Mouse (Mus musculus) c-Kit-positive CD71-negative TER-119-negative erythroid progenitor cells, embryonic 14.5 days (primary cell): ENCODE results near the gene Dhx58.
"Not testable (repeated sequence)": the region's sequence is repeated elsewhere in the genome, so short reads cannot be mapped to it uniquely, and the experiment has no call there.

Experiments used
- DNase-seq: peaks from one replicate; pipeline ENCODE4 v3.0.0-alpha.2; 2013; ENCODE audit warnings: low read depth

Gene Dhx58

GRCm38 (mm10) chr11:100700710-100701109, 3.4 kb downstream of the Dhx58 start:
- no peak for DNase-seq

DNA sequence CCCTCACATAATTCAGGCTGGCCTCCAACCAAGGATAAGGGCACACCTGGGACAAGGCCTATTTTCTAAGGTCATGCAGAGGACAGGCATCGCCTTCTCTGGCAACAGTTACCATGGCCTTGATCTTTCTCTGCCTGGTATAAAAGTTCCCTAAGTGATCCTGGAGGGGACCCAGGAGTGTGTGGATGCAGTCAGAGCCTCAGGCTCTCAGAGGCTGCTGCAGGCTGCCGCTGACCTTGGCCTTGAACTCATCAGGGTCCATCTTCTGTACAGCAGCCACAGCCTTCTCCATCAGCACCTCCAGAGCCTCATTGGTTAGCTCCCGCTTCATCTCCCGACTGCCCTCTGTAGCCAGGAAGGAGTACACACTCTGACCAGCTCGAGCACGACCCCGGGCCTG, 6.2 kb downstream of the Dhx58 start:
- no peak for DNase-seq

DNA sequence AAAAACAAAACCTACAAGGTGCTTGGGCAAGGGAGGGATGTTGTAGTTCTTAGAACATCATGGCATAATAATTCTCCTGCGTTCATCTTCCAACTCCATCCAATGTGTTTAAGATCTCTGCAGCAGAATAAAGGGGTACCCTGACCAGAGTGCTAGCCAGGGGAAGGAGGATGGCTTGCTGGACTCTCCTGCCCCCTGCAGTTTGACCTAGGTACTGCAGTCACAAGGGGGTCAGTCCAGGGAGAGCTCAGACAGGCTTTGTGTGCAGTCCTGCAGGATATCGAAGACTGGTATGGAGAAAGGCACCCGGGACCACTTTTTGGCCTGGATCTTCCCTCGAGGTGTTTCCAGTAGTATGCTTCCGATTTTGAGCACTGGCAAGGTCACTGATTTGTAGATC, 9.1 kb downstream of the Dhx58 start:
- DNase-seq = peak; percentile 56

- DNase-seq = no peak
Observed at GRCm38 (mm10) chr11:100693154-100693553, 10.9 kb downstream of the Dhx58 start.

DNA sequence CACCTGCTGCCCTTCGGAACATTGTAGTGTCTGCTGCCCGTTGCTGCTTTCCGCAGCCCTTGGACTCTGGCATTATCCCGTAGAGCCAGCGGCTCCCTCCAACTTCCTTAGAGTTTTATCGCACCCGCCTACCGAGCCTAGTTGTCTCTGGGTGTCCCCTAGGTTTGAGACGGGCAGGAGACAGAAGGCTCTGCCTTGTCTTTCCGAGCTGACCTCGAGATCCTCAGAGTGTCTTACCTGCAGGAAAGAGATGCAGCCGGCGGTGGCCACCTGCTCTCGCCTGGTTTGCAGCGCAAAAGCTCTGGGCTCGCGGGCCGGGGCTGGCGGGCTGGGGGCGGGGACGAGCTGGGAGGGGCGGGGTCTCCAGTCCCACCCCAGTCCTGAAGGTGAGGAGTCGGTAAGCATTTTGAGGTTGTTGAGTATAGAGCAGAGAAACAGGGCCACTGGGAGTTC, 11.9 kb downstream of the Dhx58 start, which contains the start of gene Zfp385c:
TSS of gene Zfp385c (minus strand) at position 292 of the 453 bp plus-strand sequence.
- DNase-seq = no peak

- no peak for DNase-seq
Observed at GRCm38 (mm10) chr11:100690389-100690788, 13.7 kb downstream of the Dhx58 start.

DNA sequence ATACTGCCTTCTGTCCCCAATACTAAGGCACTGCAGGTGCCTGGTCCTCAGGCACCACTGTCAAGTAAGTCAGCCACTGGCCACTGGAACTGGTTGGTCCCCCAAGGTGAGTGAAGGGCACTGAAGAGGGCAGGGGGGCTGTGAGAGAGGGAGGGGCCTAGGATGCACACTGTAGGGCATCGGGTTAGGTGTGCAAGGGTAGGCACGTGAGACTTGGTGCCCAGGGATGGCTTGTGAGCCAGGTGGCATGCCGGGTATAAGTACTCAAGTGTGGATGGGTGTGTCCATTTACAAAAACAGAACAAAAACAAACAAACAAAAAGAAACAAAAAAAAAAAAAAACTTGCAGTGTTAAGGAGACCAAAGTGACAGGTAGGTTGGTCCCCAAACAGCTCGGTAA, 15.6 kb downstream of the Dhx58 start:
- DNase-seq = no peak

DNA sequence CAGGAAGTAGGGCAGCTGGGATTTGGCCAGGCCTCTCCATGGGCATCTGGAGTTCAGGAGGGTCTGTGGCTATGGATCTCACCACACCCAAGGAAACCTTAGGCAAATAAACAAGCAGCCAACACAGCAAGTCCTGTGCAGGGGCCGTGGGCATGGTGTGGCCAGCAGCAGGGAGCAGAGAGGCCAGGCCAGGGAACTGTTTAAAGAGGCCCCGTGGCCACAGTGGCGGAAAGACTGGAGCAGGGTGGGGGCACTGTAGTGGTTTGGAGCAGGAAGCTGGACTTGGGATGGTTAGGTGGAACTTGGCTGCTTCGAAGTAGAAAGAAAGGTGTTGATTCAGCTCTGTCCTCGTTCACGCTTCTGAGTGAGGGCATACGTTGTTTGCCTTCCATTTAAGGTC, 16.8 kb downstream of the Dhx58 start:
- no peak for DNase-seq

GRCm38 (mm10) chr11:100685371-100685770, 18.7 kb downstream of the Dhx58 start:
- DNase-seq = no peak

DNA sequence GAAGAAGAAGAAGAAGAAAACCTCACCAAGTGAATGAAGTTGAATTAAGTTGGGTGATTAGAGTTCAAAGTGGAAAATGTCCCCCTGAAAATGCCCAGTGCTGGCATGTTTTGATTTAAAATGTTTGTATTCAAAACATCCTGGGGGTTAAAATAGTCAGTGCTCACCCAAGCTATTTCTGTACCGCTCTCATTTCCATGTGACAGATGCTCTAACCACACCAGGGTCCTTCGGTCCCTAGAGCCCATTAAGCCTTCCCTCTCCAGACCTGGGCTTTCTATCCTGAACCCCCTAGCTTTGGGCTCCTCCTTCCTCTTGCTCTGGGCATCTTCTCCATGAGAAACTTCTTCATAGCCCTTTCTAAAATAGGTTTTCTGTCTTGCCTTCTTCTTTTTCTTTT, 20.0 kb downstream of the Dhx58 start:
- no peak for DNase-seq

DNA sequence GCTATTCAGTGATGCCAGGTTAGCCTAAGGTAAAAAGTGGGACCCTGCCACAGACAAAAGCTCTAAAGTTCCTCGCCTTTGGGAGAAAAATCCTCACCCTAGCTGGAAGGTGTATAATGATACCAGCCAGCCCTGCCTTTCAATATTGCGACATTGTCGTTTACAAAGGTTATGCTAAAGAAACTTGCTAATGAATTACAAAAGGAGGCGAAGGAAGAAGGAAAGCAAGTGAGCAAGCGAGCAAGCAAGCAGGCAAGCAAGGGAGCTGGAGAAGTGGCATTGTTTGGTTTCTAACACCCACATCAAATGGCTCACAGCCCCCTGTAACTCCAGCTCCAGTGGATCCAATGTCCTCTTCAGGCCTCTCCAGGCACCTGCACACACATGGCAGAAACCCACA, 21.5 kb downstream of the Dhx58 start:
- no peak for DNase-seq

DNA sequence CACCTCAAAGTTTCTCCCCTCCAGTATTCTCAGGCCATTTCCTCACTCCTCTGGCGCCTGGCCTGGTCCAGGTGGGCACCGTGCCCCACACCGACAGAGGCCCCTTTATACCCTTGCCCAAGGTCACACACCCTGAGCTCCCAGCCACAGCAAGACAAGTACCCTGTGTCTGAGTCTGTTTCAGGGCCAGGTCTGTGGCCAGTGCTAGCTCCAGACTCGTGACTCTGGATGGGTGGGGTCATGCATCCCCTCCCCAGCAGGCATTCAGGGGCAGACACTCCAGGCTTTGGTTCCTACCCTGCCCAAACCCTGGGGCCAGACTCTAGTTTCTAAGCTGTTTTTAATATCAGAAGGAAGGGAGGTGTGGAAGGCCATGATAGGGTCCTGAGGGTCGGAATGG, 22.2 kb downstream of the Dhx58 start:
- DNase-seq = no peak

DNA sequence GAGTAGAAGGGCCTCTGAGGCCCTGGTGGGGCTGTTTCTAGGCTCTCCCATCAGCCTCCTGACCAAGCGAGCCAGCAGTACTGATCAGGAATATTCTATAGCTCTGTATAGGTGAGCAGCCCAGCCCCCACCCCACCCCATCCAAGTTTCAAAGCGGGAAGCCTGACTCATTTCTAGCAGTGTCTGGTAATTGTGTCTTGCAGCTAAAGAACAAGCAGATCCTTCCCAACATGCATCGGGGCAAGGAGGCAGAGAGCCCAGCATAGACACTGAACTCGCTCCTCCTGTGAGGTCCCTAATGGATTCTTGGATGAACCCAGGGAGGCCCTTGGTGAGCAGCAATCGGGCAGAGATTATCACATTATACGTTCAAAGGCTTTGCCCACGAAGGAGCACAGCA, 26.3 kb downstream of the Dhx58 start:
- no peak for DNase-seq

DNA sequence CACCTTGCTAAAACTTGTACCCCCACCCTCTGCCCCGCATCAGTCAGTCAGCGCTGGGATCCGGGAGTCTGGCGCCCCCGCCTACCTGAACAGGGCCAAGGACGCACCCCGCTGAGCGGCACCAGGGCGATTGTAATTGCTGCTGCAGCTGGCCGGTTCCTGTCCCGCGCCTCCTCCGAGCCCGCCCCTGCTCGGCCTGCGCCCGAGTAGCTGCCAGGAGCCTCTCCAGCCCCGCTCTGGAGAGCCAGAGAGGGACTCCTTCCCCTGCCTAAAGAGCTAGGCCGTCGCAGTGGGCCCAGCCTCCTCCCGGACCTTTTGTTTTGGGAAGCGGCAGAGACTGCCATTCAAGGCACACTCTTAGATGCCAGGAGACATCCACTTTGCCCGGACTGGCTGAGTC, 30.9 kb downstream of the Dhx58 start:
- no peak for DNase-seq

DNA sequence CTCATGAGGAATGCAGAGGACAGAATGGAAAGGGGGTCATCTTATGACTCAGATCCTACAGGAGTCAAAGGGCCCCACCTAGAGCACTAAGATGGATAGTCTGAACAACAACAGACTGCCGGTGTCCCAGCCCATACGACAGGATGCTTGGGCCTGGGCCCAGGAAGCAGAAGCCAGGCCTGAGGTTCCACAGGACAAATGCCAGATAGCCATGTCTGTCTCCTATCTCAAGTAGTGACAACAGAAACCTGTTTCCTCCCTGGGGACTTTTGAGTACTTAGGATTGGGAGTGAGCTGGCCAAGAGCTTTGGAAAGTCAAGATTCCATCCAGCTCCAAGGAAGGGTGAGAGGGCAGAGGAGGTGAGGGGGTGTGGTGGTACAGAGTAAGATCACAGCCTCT, 32.1 kb downstream of the Dhx58 start:
- DNase-seq = no peak

- DNase-seq = no peak
Observed at GRCm38 (mm10) chr11:100671049-100671448, 33.0 kb downstream of the Dhx58 start.

DNA sequence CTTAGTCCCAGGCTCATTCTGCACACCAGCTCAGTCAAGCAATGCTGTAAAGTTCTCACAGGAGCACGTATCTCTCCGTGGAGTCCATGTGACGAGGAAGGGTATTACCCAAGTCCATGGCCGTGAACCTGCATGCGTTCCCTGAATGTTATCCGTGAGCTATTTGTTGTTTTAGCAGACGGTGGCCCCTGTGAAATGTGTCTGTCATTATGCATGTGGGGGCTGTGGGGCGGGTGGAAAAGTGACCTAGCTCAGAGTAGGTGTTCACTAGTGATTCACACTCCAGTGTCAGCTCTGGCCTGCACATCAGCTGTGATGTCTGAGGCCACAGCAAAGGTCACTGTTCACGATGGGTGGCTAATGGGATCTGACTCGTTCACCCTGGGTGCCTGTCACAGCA, 44.3 kb downstream of the Dhx58 start:
- DNase-seq = no peak

DNA sequence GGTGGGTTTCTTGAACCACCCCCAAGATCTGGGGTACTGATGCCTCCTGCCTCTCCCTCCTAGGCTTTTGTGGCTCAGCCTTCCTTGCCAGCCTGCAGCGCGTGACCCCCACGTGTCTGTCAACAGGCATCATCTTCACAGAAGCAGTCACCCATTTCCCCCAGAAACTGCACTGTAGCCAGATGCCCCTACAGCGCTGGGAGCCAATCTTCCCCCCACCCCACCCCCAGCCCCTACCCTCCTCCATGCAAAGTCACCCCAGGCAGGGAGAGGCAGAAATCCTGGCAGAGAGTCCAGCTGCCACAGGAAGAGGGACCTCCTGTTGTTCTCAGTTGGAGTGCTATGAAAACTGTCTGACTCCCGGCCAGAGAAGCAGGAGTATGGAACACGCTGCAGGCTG, 47.6 kb downstream of the Dhx58 start:
- no peak for DNase-seq

DNA sequence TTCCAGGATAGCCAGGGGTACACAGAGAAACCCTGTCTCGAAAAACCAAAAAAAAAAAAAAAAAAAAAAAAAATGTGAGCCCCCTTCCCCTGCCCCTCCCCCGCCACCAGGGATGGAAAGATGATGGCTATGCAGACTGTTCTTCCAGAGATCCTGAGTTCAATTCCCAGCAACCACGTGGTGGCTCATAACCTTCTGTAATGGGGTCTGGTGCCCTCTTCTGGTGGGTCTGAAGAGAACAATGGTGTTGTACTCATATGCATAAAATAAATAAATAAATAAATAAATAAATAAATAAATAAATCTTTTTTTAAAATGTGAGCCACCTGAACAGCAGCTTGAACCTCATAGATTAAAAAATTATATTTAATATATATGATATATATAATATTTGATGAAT, 48.5 kb downstream of the Dhx58 start:
- not testable (repeated sequence) for DNase-seq

DNA sequence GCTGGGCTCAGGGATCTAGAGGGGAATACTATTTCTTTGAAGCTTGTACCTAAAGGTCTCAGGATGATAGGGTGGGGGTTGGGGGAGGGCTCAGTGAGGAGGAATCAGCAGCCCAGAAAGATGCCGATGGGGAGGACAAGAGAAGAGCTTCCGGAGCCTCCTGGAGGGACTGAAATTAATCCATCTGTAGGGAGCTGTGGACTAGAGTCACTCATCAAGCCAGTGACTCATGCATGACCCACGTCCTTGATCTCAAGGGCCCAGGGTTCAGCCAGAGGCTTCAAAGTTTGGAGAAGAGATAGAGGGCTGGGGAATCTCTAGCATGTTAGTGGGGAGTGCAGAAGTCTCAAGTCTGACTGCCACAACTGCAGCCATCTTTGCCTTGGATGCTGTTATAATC, 52.3 kb downstream of the Dhx58 start:
- no peak for DNase-seq

GRCm38 (mm10) chr11:100651205-100651604, 52.9 kb downstream of the Dhx58 start:
- DNase-seq = no peak

DNA sequence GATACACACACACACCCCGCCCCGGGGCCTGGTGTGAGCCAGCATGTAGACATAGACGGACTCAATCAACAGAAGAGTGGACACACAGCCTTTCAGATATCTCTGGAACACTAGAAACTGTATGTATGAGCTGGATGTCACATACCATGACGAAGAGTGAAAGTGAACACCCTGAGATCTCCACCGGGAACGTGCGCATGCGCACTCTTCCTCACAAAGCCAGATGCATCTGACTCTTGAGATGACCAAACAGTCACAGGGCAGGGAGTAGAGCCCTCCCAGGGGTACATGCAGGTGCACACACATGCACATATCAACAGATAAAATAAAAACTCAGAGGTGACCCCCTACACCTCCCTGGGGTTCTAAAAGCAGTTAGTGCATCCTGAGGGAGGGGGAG, 55.7 kb downstream of the Dhx58 start:
- DNase-seq = no peak

- DNase-seq = peak; percentile 48
Observed at GRCm38 (mm10) chr11:100646265-100646664, 57.8 kb downstream of the Dhx58 start.
